Mouse (Mus musculus) thymus, adult 2 months (tissue): ENCODE results near the gene Ankrd2. TPM values are rescaled to one million over a fixed set of nuclear protein-coding genes. Genes with fewer than 3 reads are reported as not detected.

Experiments
- DNase-seq: peaks from one replicate; pipeline ENCODE4 v3.0.0; 2021
- H3K27ac ChIP-seq: fragments of 200-500 bp; 2 replicates; pipeline ENCODE4 v1.5.1; 2012; ENCODE audit warnings: low read length, control low read depth; ENCODE audit not compliant: control insufficient read depth, insufficient read depth
- H3K27me3 ChIP-seq: fragments of 200-500 bp; 2 replicates; pipeline ENCODE4 v1.6.1; 2012; ENCODE audit warnings: mild to moderate bottlenecking, low read length, moderate library complexity, mixed read lengths; ENCODE audit not compliant: control insufficient read depth, insufficient read depth
- H3K36me3 ChIP-seq: fragments of 200-500 bp; 2 replicates; pipeline ENCODE4 v1.6.1; 2012; ENCODE audit warnings: mild to moderate bottlenecking, low read length, moderate library complexity; ENCODE audit not compliant: control insufficient read depth, insufficient read depth
- H3K4me1 ChIP-seq: fragments of 200-500 bp; replicated peaks from 2 replicates; pipeline ENCODE4 v1.6.1; 2012; ENCODE audit warnings: low read length; ENCODE audit not compliant: control insufficient read depth, insufficient read depth
- H3K4me3 ChIP-seq: fragments of 200-500 bp; 2 replicates; pipeline ENCODE4 v1.5.1; 2012; ENCODE audit warnings: mild to moderate bottlenecking, low read length, control low read depth, moderate library complexity; ENCODE audit not compliant: control insufficient read depth, insufficient read depth
- CTCF ChIP-seq: fragments of 200-500 bp; IDR thresholded peaks from 2 replicates; pipeline ENCODE4 v1.5.1; 2012; ENCODE audit warnings: mild to moderate bottlenecking, control low read depth, low read length, moderate library complexity, borderline replicate concordance; ENCODE audit not compliant: control insufficient read depth, poor library complexity, insufficient read depth; ENCODE audit errors: extremely low read depth
- POLR2A ChIP-seq: fragments of 200-500 bp; IDR thresholded peaks from 2 replicates; pipeline ENCODE4 v1.6.1; 2012; ENCODE audit warnings: mild to moderate bottlenecking, low read length, control low read depth, moderate library complexity; ENCODE audit not compliant: control insufficient read depth, poor library complexity, insufficient read depth; ENCODE audit errors: extremely low read depth
- WGBS: fragments of 180-500 bp; shearing (Covaris S2); methylation state at CpG from one replicate; pipeline ENCODE4 v1.1.7; 2018; 5-methylcytosine and 5-hydroxymethylcytosine counted together
- polyA plus RNA-seq: library from polyadenylated mRNA; depleted of rRNA; stranded (reverse); fragments of >200 nt; gene quantifications from 2 replicates; pipeline ENCODE4 v1.2.3, GENCODE M21; 2012; rRNA removed

Gene Ankrd2
- 0.20 TPM in 1 of 2 replicates, not detected in the other for polyA plus RNA-seq

- WGBS = 71% methylated on average over 19 of the region's 19 CpGs
Measured at GRCm38 (mm10) chr19:42035456-42036248, at the start of gene Ankrd2. TSS of gene Ankrd2 (plus strand) at chr19:42036000.

GRCm38 (mm10) chr19:41987206-41987605 lies 48.6 kb upstream of the Ankrd2 start:
- TF ChIP-seq CTCF = no peak

More at GRCm38 (mm10) chr19:42035456-42036248, at the start of gene Ankrd2:
- TF ChIP-seq CTCF (peak; percentile 87), POLR2A (no peak)
- peak; percentile 76 for DNase-seq
- Histone ChIP-seq H3K36me3 (no peaks in the 10 kb centered on the region), H3K27ac (no peak within 1 kb of the TSS), H3K27me3 (no peaks in the 10 kb centered on the region), H3K4me1 (no peaks in the 10 kb centered on the region; the same call in 1 of the 2 replicates), H3K4me3 (no peak within 1 kb of the TSS)

GRCm38 (mm10) chr19:41989810-41990209 lies 46.0 kb upstream of the Ankrd2 start:
- TF ChIP-seq CTCF = no peak
- no peak for TF ChIP-seq POLR2A
- WGBS = 63% methylated on average over 6 of the region's 6 CpGs
- H3K27ac ChIP-seq = no peak overlapping the region
- H3K27me3 ChIP-seq = no peaks in the 10 kb centered on the region
- no peaks in the 10 kb centered on the region for H3K4me1 ChIP-seq
- no peaks in the 10 kb centered on the region for H3K36me3 ChIP-seq
- no peak for DNase-seq
- no peak overlapping the region for H3K4me3 ChIP-seq

More at GRCm38 (mm10) chr19:41987206-41987605, 48.6 kb upstream of the Ankrd2 start:
- Histone ChIP-seq H3K36me3 (no peaks in the 10 kb centered on the region), H3K27me3 (no peaks in the 10 kb centered on the region), H3K4me1 (peaks cover 5% of the 10 kb centered on the region), H3K27ac (no peak overlapping the region), H3K4me3 (no peak overlapping the region)
- no peak for DNase-seq
- 97% methylated on average over 4 of the region's 4 CpGs for WGBS

GRCm38 (mm10) chr19:41991926-41992477 lies 43.8 kb upstream of the Ankrd2 start:
- Histone ChIP-seq H3K4me3 (no peak overlapping the region), H3K4me1 (no peaks in the 10 kb centered on the region)

GRCm38 (mm10) chr19:41992971-41993370 lies 42.8 kb upstream of the Ankrd2 start:
- H3K27me3 ChIP-seq = no peaks in the 10 kb centered on the region

More at GRCm38 (mm10) chr19:41991926-41992477, 43.8 kb upstream of the Ankrd2 start:
- TF ChIP-seq CTCF (no peak), POLR2A (no peak)
- no peak for DNase-seq
- no peaks in the 10 kb centered on the region for H3K36me3 ChIP-seq
- H3K27me3 ChIP-seq = no peaks in the 10 kb centered on the region
- H3K27ac ChIP-seq = no peak overlapping the region
- WGBS = 84% methylated on average over 6 of the region's 6 CpGs

GRCm38 (mm10) chr19:41993484-41993883 lies 42.3 kb upstream of the Ankrd2 start:
- 92% methylated on average over 6 of the region's 6 CpGs for WGBS

More at GRCm38 (mm10) chr19:41992971-41993370, 42.8 kb upstream of the Ankrd2 start:
- Histone ChIP-seq H3K4me3 (no peak overlapping the region), H3K4me1 (no peaks in the 10 kb centered on the region), H3K36me3 (no peaks in the 10 kb centered on the region), H3K27ac (no peak overlapping the region)
- 92% methylated on average over 2 of the region's 2 CpGs for WGBS
- DNase-seq = no peak
- no peak for TF ChIP-seq POLR2A
- no peak for TF ChIP-seq CTCF

More at GRCm38 (mm10) chr19:41993484-41993883, 42.3 kb upstream of the Ankrd2 start:
- no peak overlapping the region for H3K27ac ChIP-seq
- TF ChIP-seq CTCF = no peak
- TF ChIP-seq POLR2A = no peak
- no peaks in the 10 kb centered on the region for H3K4me1 ChIP-seq
- no peak overlapping the region for H3K4me3 ChIP-seq
- H3K27me3 ChIP-seq = no peaks in the 10 kb centered on the region
- H3K36me3 ChIP-seq = no peaks in the 10 kb centered on the region
- DNase-seq = no peak
